Mouse (Mus musculus) gastrocnemius, postnatal 25 days (tissue): ENCODE data around the gene Gm45785. TPM values are rescaled to one million over a fixed set of nuclear protein-coding genes. Genes with fewer than 3 reads are reported as not detected.
"Not testable (repeated sequence)": the region's sequence is repeated elsewhere in the genome, so short reads cannot be mapped to it uniquely, and the experiment has no call there.

ENCODE experiments used
- DNase-seq: peaks from one replicate; pipeline ENCODE4 v3.0.0; 2022
- long read RNA-seq, 2 experiments: library from polyadenylated mRNA; stranded (forward); transcript quantifications; one replicate each; pipeline ENCODE4 v2.0.0; 2021
- total RNA-seq, 2 experiments: library from RNA; stranded (reverse); gene quantifications; 1 replicate in 1 of 2; 2 replicates in 1 of 2; pipeline ENCODE4 v1.2.3; 2021

Gm45785 gene
- total RNA-seq: not detected
- long read RNA-seq, experiment 1: 0 reads
- long read RNA-seq, experiment 2: 0 reads

- peak; percentile 88 for DNase-seq
These were observed at the start of gene Gm45785 for GRCm38 (mm10) chr7:140855860-140856784. TSS of gene Gm45785 (minus strand) at chr7:140856331.

- DNase-seq: no peak
These were observed 49.5 kb upstream of the Gm45785 start for GRCm38 (mm10) chr7:140905642-140906081.

- peak; percentile 44 for DNase-seq
These were observed 47.1 kb upstream of the Gm45785 start for GRCm38 (mm10) chr7:140903212-140903611.

GRCm38 (mm10) chr7:140902036-140902875, 46.1 kb upstream of the Gm45785 start:
- DNase-seq: peak; percentile 68

GRCm38 (mm10) chr7:140900220-140900619, 44.1 kb upstream of the Gm45785 start, which contains the start of gene Cox8b:
TSS of gene Cox8b (minus strand) at chr7:140900446.
- DNase-seq: peak; percentile 71

GRCm38 (mm10) chr7:140899121-140899520, 43.0 kb upstream of the Gm45785 start:
- no peak for DNase-seq

GRCm38 (mm10) chr7:140897863-140898262, 41.7 kb upstream of the Gm45785 start:
- DNase-seq: no peak

- DNase-seq: no peak
These were observed 38.5 kb upstream of the Gm45785 start for GRCm38 (mm10) chr7:140894611-140895010.

- DNase-seq: no peak
These were observed 37.9 kb upstream of the Gm45785 start for GRCm38 (mm10) chr7:140894031-140894430.

- DNase-seq: not testable (repeated sequence)
These were observed 34.5 kb upstream of the Gm45785 start for GRCm38 (mm10) chr7:140890636-140891035.

GRCm38 (mm10) chr7:140882469-140882803, 26.3 kb upstream of the Gm45785 start:
- DNase-seq: no peak

- DNase-seq: peak; percentile 90
These were observed 25.8 kb upstream of the Gm45785 start, which contains the start of the genes Psmd13 and Sirt3 for GRCm38 (mm10) chr7:140881696-140882468. TSS of gene Psmd13 (plus strand) at chr7:140881968. TSS of gene Sirt3 (minus strand) at chr7:140882309.

- no peak for DNase-seq
These were observed 24.9 kb upstream of the Gm45785 start for GRCm38 (mm10) chr7:140880865-140881515.

- no peak for DNase-seq
These were observed 24.3 kb upstream of the Gm45785 start for GRCm38 (mm10) chr7:140880419-140880818.

- no peak for DNase-seq
These were observed 23.2 kb upstream of the Gm45785 start for GRCm38 (mm10) chr7:140879355-140879754.

GRCm38 (mm10) chr7:140877364-140877763, 21.2 kb upstream of the Gm45785 start:
- no peak for DNase-seq

GRCm38 (mm10) chr7:140874224-140874623, 18.1 kb upstream of the Gm45785 start:
- no peak for DNase-seq

GRCm38 (mm10) chr7:140864761-140865160, 8.6 kb upstream of the Gm45785 start:
- no peak for DNase-seq

GRCm38 (mm10) chr7:140860728-140861127, 4.6 kb upstream of the Gm45785 start:
- no peak for DNase-seq

GRCm38 (mm10) chr7:140859997-140860396, 3.9 kb upstream of the Gm45785 start:
- DNase-seq: no peak

GRCm38 (mm10) chr7:140858746-140859145, 2.6 kb upstream of the Gm45785 start:
- DNase-seq: no peak
